Mouse (Mus musculus): ENCODE data around the gene Lif. TPM values are rescaled to one million over a fixed set of nuclear protein-coding genes. Genes with fewer than 3 reads are reported as not detected.

Lif gene
- total RNA-seq, 2 experiments from 2014 or later = 0.11 to 0.21 TPM

Other genes starting within 250 kb of the Lif start
- gene Sec14l4, start 226.1 kb upstream of the Lif start, total RNA-seq (2021) = not detected
- not detected for gene Sec14l3, start 192.7 kb upstream of the Lif start, total RNA-seq (2021)
- 10 to 100 TPM; 39.2 to 51.4 TPM for gene Mtfp1, start 162.1 kb upstream of the Lif start, total RNA-seq (2021)
- under 1 TPM; 0.09 to 0.33 TPM for gene Sec14l2, start 134.1 kb upstream of the Lif start, total RNA-seq (2021)
- 1 to 10 TPM; 3.3 to 4.5 TPM for gene Rnf215, start 122.4 kb upstream of the Lif start, total RNA-seq (2021)
- gene Ccdc157, start 97.3 kb upstream of the Lif start, total RNA-seq (2021) = 1 to 10 TPM; 1.8 to 1.9 TPM
- gene Sf3a1, start 97.2 kb upstream of the Lif start, total RNA-seq (2021) = 10 to 100 TPM; 15.0 to 18.6 TPM
- 1 to 10 TPM; 3.5 to 3.8 TPM for gene Tbc1d10a, start 70.8 kb upstream of the Lif start, total RNA-seq (2021)
- gene Castor1, start 39.3 kb upstream of the Lif start, total RNA-seq (2021) = 1 to 10 TPM; 1.8 to 2.9 TPM
- gene Osm, start 21.1 kb upstream of the Lif start, total RNA-seq (2021) = not detected
- gene Hormad2, start 183.5 kb downstream of the Lif start, total RNA-seq (2021) = not detected